Mouse (Mus musculus) neural tube, embryonic 15.5 days (tissue): Measurements from ENCODE around the gene Ttc33. TPM values are rescaled to one million over a fixed set of nuclear protein-coding genes. Genes with fewer than 3 reads are reported as not detected.
A peak's percentile ranks its signal among the peaks of the same experiment; 100 is the strongest.

Experiments used
- ATAC-seq: fragments of 200-750 bp; cut with Nextera tagmentation; 2 replicates; pipeline ENCODE4 v1.8.0; 2017; ENCODE audit warnings: mild to moderate bottlenecking, moderate TSS enrichment, moderate library complexity; ENCODE audit not compliant: low FRiP score
- H3K27ac ChIP-seq: fragments of 300-500 bp; sonication (generic); replicated peaks from 2 replicates; pipeline ENCODE4 v1.5.1; 2015; ENCODE audit warnings: mild to moderate bottlenecking, inconsistent platforms
- H3K27me3 ChIP-seq: fragments of 300-500 bp; sonication (generic); replicated peaks from 2 replicates; pipeline ENCODE4 v1.6.1; 2015; ENCODE audit warnings: inconsistent platforms
- H3K36me3 ChIP-seq: fragments of 300-500 bp; sonication (generic); 2 replicates; pipeline ENCODE4 v1.6.1; 2015; ENCODE audit warnings: inconsistent platforms
- H3K4me1 ChIP-seq: fragments of 300-500 bp; sonication (generic); 2 replicates; pipeline ENCODE4 v1.6.1; 2015; ENCODE audit warnings: inconsistent platforms
- H3K4me2 ChIP-seq: fragments of 300-500 bp; sonication (generic); 2 replicates; pipeline ENCODE4 v1.6.1; 2015; ENCODE audit warnings: inconsistent platforms, mild to moderate bottlenecking, moderate library complexity
- H3K4me3 ChIP-seq: fragments of 300-500 bp; sonication (generic); replicated peaks from 2 replicates; pipeline ENCODE4 v1.5.1; 2015; ENCODE audit warnings: mild to moderate bottlenecking, inconsistent platforms
- H3K9ac ChIP-seq: fragments of 300-500 bp; sonication (generic); replicated peaks from 2 replicates; pipeline ENCODE4 v1.6.1; 2015; ENCODE audit warnings: mild to moderate bottlenecking, inconsistent platforms
- H3K9me3 ChIP-seq: fragments of 300-500 bp; sonication (generic); replicated peaks from 2 replicates; pipeline ENCODE4 v1.6.1; 2016; ENCODE audit warnings: inconsistent platforms
- WGBS: fragments of 180-500 bp; shearing (Covaris S2); methylation state at CpG from one replicate; pipeline ENCODE4 v1.1.7; 2015; ENCODE audit warnings: mixed read lengths; 5-methylcytosine and 5-hydroxymethylcytosine counted together
- polyA plus RNA-seq: library from polyadenylated mRNA; unstranded; fragments of >200 nt; fragmentation: Nextera tagmentation; extraction: Ambion mirVana; gene quantifications from 2 replicates; pipeline ENCODE4 v1.2.1, GENCODE M21; 2015

Gene Ttc33
- polyA plus RNA-seq = 53.0 and 54.0 TPM in 2 replicates

- WGBS = under 1% methylated on average over 55 of the region's 55 CpGs
- Histone ChIP-seq H3K9ac (peak within 1 kb of the TSS; percentile 73), H3K4me1 (peaks cover 26% of the 10 kb centered on the region), H3K9me3 (no peaks in the 10 kb centered on the region), H3K4me2 (peak within 1 kb of the TSS; percentile 84), H3K27ac (peak within 1 kb of the TSS; percentile 88), H3K36me3 (0 out of 2 replicates have a peak, but pooled peaks cover 2% of the 10 kb centered on the region), H3K27me3 (no peaks in the 10 kb centered on the region), H3K4me3 (peak within 1 kb of the TSS; percentile 90)
- ATAC-seq = peak; percentile 92
Observed at GRCm38 (mm10) chr15:5185366-5186292, at the start of gene Ttc33. Ttc33 (plus strand) TSS chr15:5185525.

GRCm38 (mm10) chr15:5138021-5138856, 47.1 kb upstream of the Ttc33 start:
- H3K27ac ChIP-seq = no peak overlapping the region
- no peak for ATAC-seq
- 70% methylated on average over 9 of the region's 9 CpGs for WGBS

DNA sequence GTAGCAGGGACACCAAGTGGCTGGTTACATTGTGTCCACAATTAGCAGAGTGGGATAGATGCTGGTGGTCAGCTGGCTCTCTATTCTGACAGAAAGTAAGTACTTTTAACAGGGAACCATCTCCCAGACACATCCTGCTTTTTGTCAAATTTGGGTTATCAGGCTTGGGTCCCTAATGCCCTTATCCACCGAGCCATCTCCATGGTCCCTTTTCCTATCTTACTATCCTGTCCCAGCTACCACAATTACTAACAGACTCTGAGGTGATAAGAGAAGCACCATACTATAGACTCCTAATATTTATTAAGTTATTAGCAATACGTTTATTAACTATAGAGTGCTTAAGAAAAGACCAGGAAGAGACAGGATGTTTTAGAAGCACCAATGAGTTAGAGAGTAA, 46.0 kb upstream of the Ttc33 start:
- ATAC-seq = no peak

More at GRCm38 (mm10) chr15:5138021-5138856, 47.1 kb upstream of the Ttc33 start:
- Histone ChIP-seq H3K4me1 (no peaks in the 10 kb centered on the region), H3K4me2 (no peak overlapping the region), H3K9ac (no peak overlapping the region), H3K36me3 (no peaks in the 10 kb centered on the region), H3K4me3 (no peak overlapping the region), H3K27me3 (no peaks in the 10 kb centered on the region), H3K9me3 (no peaks in the 10 kb centered on the region)

DNA sequence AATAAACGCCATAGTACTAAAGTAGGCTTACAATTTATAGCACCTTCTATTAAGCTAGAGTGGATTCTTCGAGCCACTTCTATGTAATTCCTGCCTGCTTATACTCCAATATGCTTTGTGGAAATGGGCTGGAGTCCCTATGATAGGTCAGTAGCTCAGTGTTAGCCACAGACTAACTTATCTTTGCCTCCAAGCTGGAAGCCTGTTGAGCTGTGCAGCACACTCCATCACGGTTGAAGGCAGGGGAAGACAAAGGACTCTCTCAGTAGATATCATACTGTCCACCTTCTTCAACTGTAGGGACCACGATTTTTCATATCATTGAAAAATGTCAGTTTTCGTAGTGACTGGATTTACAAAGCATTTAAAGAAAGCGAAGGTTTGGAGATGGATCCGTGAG, 45.5 kb upstream of the Ttc33 start:
- 88% methylated on average over 7 of the region's 7 CpGs for WGBS
- no peak for ATAC-seq
- no peak overlapping the region for H3K9ac ChIP-seq
- no peaks in the 10 kb centered on the region for H3K9me3 ChIP-seq
- no peak overlapping the region for H3K4me2 ChIP-seq
- H3K4me3 ChIP-seq = no peak overlapping the region
- H3K27ac ChIP-seq = no peak overlapping the region
- H3K27me3 ChIP-seq = no peaks in the 10 kb centered on the region
- no peaks in the 10 kb centered on the region for H3K36me3 ChIP-seq
- H3K4me1 ChIP-seq = peaks cover 6% of the 10 kb centered on the region

More for the DNA sequence above, 46.0 kb upstream of the Ttc33 start:
- Histone ChIP-seq H3K9ac (no peak overlapping the region), H3K36me3 (no peaks in the 10 kb centered on the region), H3K27me3 (no peaks in the 10 kb centered on the region), H3K4me2 (no peak overlapping the region), H3K9me3 (no peaks in the 10 kb centered on the region), H3K27ac (no peak overlapping the region), H3K4me1 (peaks cover under 1% of the 10 kb centered on the region; the same call in 1 of the 2 replicates), H3K4me3 (no peak overlapping the region)
- 90% methylated on average over 2 of the region's 2 CpGs for WGBS

- ATAC-seq = no peak
- Histone ChIP-seq H3K36me3 (no peaks in the 10 kb centered on the region), H3K4me2 (no peak overlapping the region), H3K4me1 (peaks cover 11% of the 10 kb centered on the region), H3K9me3 (no peaks in the 10 kb centered on the region), H3K27ac (no peak overlapping the region), H3K4me3 (no peak overlapping the region), H3K27me3 (no peaks in the 10 kb centered on the region), H3K9ac (no peak overlapping the region)
Observed at GRCm38 (mm10) chr15:5140357-5140756, 45.0 kb upstream of the Ttc33 start.

DNA sequence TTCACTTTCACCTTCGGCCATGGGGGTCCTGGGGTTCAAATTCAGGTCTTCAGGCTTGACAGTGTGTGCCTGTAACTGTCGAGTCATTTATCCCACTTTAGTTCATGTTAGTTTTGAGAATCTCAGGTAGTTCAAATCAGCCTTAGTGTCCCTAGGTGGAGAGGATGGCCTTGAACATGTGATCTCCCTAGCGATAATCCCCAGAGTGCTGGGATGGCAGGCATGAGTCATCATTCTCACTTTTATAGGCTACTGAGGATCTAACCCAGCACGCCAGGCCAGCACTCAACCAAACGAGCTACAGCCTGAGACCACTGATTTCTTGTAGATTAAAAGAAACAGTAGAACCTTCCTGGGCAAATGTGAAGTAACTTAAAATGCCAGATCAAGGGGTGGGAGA, 43.3 kb upstream of the Ttc33 start:
- no peak overlapping the region for H3K27ac ChIP-seq
- no peaks in the 10 kb centered on the region for H3K27me3 ChIP-seq
- H3K9me3 ChIP-seq = no peaks in the 10 kb centered on the region
- H3K36me3 ChIP-seq = no peaks in the 10 kb centered on the region
- no peak for ATAC-seq
- 60% methylated on average over 5 of the region's 5 CpGs for WGBS
- peaks cover 18% of the 10 kb centered on the region for H3K4me1 ChIP-seq
- no peak overlapping the region for H3K9ac ChIP-seq
- no peak overlapping the region for H3K4me3 ChIP-seq
- no peak overlapping the region for H3K4me2 ChIP-seq

- no peak for ATAC-seq
- H3K27ac ChIP-seq = no peak overlapping the region
- H3K9me3 ChIP-seq = no peaks in the 10 kb centered on the region
- peak overlapping the region; percentile 67 for H3K4me2 ChIP-seq
- no peaks in the 10 kb centered on the region for H3K36me3 ChIP-seq
- H3K27me3 ChIP-seq = no peaks in the 10 kb centered on the region
- H3K4me3 ChIP-seq = no peak overlapping the region
- no peak overlapping the region for H3K9ac ChIP-seq
- 78% methylated on average over 5 of the region's 5 CpGs for WGBS
- peaks cover 18% of the 10 kb centered on the region for H3K4me1 ChIP-seq
Observed at GRCm38 (mm10) chr15:5142714-5143113, 42.6 kb upstream of the Ttc33 start.

DNA sequence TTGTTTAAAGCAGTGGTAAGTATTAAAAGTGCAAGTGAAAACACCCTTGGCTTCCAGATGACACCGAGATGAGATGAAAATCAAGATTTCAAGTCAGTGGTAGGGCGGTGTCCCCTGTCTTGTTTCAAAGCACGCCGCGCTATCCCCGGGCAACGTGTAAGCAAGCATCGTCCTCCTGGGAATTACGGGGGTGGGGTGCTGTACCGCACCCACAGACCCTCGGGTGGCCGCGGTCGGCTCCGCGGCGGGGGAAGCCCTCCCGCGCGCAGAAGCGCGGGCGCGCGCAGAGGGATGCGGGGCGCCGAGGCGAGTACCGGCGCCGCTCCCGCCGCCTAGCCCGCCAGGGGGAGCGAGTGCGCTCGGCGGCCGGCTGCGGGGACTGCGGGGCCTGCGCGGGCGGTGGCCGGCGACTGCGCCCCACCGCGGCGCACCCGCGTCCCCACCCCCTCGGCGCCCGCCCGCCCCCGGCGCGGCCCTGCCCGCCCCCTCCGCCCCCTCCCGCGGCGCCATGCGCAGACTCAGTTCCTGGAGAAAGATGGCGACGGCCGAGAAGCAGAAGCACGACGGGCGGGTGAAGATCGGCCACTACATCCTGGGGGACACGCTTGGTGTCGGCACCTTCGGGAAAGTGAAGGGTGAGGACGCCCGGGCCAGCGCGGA, 41.8 kb upstream of the Ttc33 start, which contains the start of gene Prkaa1:
Gene Prkaa1 (plus strand): TSS at position 501 of the 660 bp plus-strand sequence.
- H3K4me1 ChIP-seq = peaks cover 20% of the 10 kb centered on the region
- H3K9me3 ChIP-seq = no peaks in the 10 kb centered on the region
- ATAC-seq = peak; percentile 94
- H3K27ac ChIP-seq = peak within 1 kb of the TSS; percentile 92
- no peaks in the 10 kb centered on the region for H3K27me3 ChIP-seq
- H3K4me2 ChIP-seq = peak within 1 kb of the TSS; percentile 67
- H3K36me3 ChIP-seq = no peaks in the 10 kb centered on the region
- peak within 1 kb of the TSS; percentile 82 for H3K4me3 ChIP-seq
- H3K9ac ChIP-seq = peak within 1 kb of the TSS; percentile 67
- WGBS = under 1% methylated on average over 46 of the region's 80 CpGs

- peak; percentile 92 for ATAC-seq
- Histone ChIP-seq H3K4me1 (peaks cover 27% of the 10 kb centered on the region), H3K4me2 (peak overlapping the region; percentile 67), H3K4me3 (peak overlapping the region; percentile 82), H3K36me3 (no peaks in the 10 kb centered on the region), H3K9ac (peak overlapping the region; percentile 67), H3K9me3 (no peaks in the 10 kb centered on the region), H3K27ac (peak overlapping the region; percentile 92), H3K27me3 (no peaks in the 10 kb centered on the region)
- under 1% methylated on average over 58 of the region's 61 CpGs for WGBS
Observed at GRCm38 (mm10) chr15:5144021-5144778, 41.1 kb upstream of the Ttc33 start.

- peak overlapping the region; percentile 67 for H3K4me2 ChIP-seq
- no peaks in the 10 kb centered on the region for H3K27me3 ChIP-seq
- H3K4me1 ChIP-seq = peaks cover 34% of the 10 kb centered on the region
- no peak for ATAC-seq
- H3K36me3 ChIP-seq = no peaks in the 10 kb centered on the region
- no peaks in the 10 kb centered on the region for H3K9me3 ChIP-seq
- no peak overlapping the region for H3K27ac ChIP-seq
- H3K9ac ChIP-seq = 0 out of 2 replicates have a peak overlapping the region, but pooled peaks have one; percentile 23
- H3K4me3 ChIP-seq = peak overlapping the region; percentile 82
- WGBS = 58% methylated on average over 9 of the region's 9 CpGs
Observed at GRCm38 (mm10) chr15:5145196-5145945, 40.0 kb upstream of the Ttc33 start.
